Mouse (Mus musculus): Measurements from ENCODE around the gene Gm20532. TPM values are rescaled to one million over a fixed set of nuclear protein-coding genes. Genes with fewer than 3 reads are reported as not detected.

Gene Gm20532
- polyA plus RNA-seq, 2 experiments = not detected

DNA sequence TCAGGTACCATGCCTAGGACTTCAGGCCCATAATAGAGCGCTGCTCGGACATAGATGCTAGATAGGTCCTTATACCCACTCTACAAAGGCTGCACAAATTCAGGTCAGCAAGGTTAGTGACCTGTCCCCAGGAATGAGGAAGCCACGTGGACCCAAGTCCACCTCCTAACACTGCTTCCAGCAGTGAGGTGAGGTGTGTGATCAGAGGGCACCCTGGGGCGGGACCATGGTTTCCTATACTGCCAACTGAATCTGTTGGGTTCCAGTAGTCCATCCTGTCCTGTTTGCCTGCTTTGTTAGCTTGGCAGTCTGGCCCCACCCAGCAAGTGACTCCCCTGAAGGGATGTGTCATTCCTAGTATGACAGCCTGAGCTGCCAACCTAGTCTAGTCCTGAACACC lies 13.5 kb downstream of the Gm20532 start:
- Histone ChIP-seq H3K4me1 (replicated peaks; ENCODE audit: control insufficient read depth in 2 of 2, insufficient read depth in 2 of 2, low read length in 1 of 2) (peaks cover 0 to 21% of the 10 kb centered on the region in 2 experiments; a peak in 2 of 4 replicates), H3K4me3 (ENCODE audit: insufficient read depth in 1 of 2, low read depth in 2 of 2, low read length in 2 of 2) (no peak overlapping the region), H3K27ac (peak overlapping the region; percentile 9; the same call in 1 of the 2 replicates), H3K27me3 (ENCODE audit: control insufficient read depth, insufficient read depth, low read length) (peaks cover 7% of the 10 kb centered on the region), H3K36me3 (replicated peaks; ENCODE audit: control insufficient read depth, insufficient read depth, low read depth) (no peaks in the 10 kb centered on the region), H3K9me3 (ENCODE audit: control insufficient read depth, low read length) (no peaks in the 10 kb centered on the region), H3K4me2 (ENCODE audit: low read depth) (no peak overlapping the region), H3K9ac (replicated peaks) (no peak overlapping the region)
- TF ChIP-seq EP300 (IDR thresholded peaks at IDR 0.05; ENCODE audit: low read depth) = no peak
- TF ChIP-seq CTCF (IDR thresholded peaks at IDR 0.05; ENCODE audit: low read depth) = no peak
- DNase-seq (ENCODE audit: low read depth in 3 of 3, low spot score in 3 of 3) = no peak
- ATAC-seq (ENCODE audit: insufficient read depth) = no peak
- 59% methylated on average over 4 of the region's 4 CpGs for WGBS (ENCODE audit: insufficient replicate concordance)

DNA sequence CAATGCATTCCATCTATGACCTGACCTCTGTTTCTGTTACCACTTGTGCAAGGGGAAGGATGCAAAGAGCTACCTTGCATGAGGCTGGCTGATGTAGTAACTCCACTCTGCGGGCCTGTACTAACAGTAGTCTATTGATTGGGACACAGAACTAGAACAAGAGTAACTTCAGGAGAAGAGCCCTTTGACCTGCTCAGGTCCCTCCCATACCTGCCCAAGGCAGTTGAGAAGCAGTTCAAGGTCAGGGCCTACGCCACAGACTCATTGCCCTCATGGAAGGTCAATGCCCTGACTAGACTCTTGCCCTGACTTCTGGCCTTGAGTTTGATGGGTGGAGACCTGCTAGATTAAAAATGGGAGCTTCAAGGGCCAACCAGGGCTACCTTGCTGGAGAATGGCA lies 14.2 kb downstream of the Gm20532 start:
- Histone ChIP-seq H3K9ac (replicated peaks) (no peak overlapping the region), H3K27ac (no peak overlapping the region), H3K9me3 (ENCODE audit: control insufficient read depth, low read length) (no peaks in the 10 kb centered on the region), H3K27me3 (ENCODE audit: control insufficient read depth, insufficient read depth, low read length) (peaks cover 7% of the 10 kb centered on the region), H3K36me3 (replicated peaks; ENCODE audit: control insufficient read depth, insufficient read depth, low read depth) (no peaks in the 10 kb centered on the region), H3K4me1 (replicated peaks; ENCODE audit: control insufficient read depth in 2 of 2, insufficient read depth in 2 of 2, low read length in 1 of 2) (peaks cover 0 to 17% of the 10 kb centered on the region in 2 experiments; a peak in 2 of 4 replicates), H3K4me3 (ENCODE audit: insufficient read depth in 1 of 2, low read depth in 2 of 2, low read length in 2 of 2) (no peak overlapping the region), H3K4me2 (ENCODE audit: low read depth) (no peak overlapping the region)
- 64% methylated on average over 2 of the region's 2 CpGs for WGBS (ENCODE audit: insufficient replicate concordance)
- TF ChIP-seq CTCF (IDR thresholded peaks at IDR 0.05; ENCODE audit: low read depth) (no peak), EP300 (IDR thresholded peaks at IDR 0.05; ENCODE audit: low read depth) (no peak)
- DNase-seq (ENCODE audit: low read depth in 3 of 3, low spot score in 3 of 3) = no peak
- peak; percentile 48; the same call in 1 of the 2 replicates for ATAC-seq (ENCODE audit: insufficient read depth)

GRCm38 (mm10) chr2:26601595-26601994 lies 15.2 kb downstream of the Gm20532 start:
- Histone ChIP-seq H3K4me2 (ENCODE audit: low read depth) (no peak overlapping the region), H3K9ac (replicated peaks) (no peak overlapping the region), H3K36me3 (replicated peaks; ENCODE audit: control insufficient read depth, insufficient read depth, low read depth) (no peaks in the 10 kb centered on the region), H3K9me3 (ENCODE audit: control insufficient read depth, low read length) (no peaks in the 10 kb centered on the region), H3K27ac (no peak overlapping the region), H3K27me3 (ENCODE audit: control insufficient read depth, insufficient read depth, low read length) (peaks cover 7% of the 10 kb centered on the region), H3K4me1 (replicated peaks; ENCODE audit: control insufficient read depth in 2 of 2, insufficient read depth in 2 of 2, low read length in 1 of 2) (peaks cover 0 to 17% of the 10 kb centered on the region in 2 experiments; a peak in 2 of 4 replicates), H3K4me3 (ENCODE audit: insufficient read depth in 1 of 2, low read depth in 2 of 2, low read length in 2 of 2) (no peak overlapping the region)
- DNase-seq (ENCODE audit: low read depth in 3 of 3, low spot score in 3 of 3) (no peak), ATAC-seq (ENCODE audit: insufficient read depth) (no peak)
- 66% methylated on average over 1 of the region's 1 CpGs for WGBS (ENCODE audit: insufficient replicate concordance)
- no peak for TF ChIP-seq CTCF (IDR thresholded peaks at IDR 0.05; ENCODE audit: low read depth)

DNA sequence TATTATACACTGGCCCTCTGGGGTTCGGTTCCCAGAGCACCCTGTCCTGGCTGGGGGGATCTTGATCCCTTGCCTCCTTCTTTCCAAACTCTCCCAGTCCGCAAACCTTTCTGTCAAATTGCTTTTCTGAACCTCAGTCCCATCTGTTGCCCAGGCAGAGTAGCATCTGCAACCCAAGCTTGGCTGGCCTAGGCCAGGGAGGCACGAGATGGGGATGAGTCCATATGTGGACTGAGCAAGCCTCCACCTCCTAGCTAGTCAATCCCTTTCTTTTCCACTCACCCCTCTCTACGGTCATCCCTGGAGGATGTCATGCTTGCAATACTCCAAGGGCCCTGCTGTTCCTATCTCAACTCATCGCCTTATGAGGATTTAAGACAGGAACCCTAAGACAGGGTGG lies 16.2 kb downstream of the Gm20532 start:
- DNase-seq (ENCODE audit: low read depth in 3 of 3, low spot score in 3 of 3) (no peak), ATAC-seq (ENCODE audit: insufficient read depth) (no peak)
- H3K36me3 ChIP-seq (replicated peaks; ENCODE audit: control insufficient read depth, insufficient read depth, low read depth) = no peaks in the 10 kb centered on the region
- H3K4me2 ChIP-seq (ENCODE audit: low read depth) = peak overlapping the region; percentile 58
- H3K9ac ChIP-seq (replicated peaks) = no peak overlapping the region
- no peaks in the 10 kb centered on the region for H3K9me3 ChIP-seq (ENCODE audit: control insufficient read depth, low read length)
- no peak for TF ChIP-seq EP300 (IDR thresholded peaks at IDR 0.05; ENCODE audit: low read depth)
- no peak for TF ChIP-seq CTCF (IDR thresholded peaks at IDR 0.05; ENCODE audit: low read depth)
- WGBS (ENCODE audit: insufficient replicate concordance) = 55% methylated on average over 5 of the region's 5 CpGs
- H3K27me3 ChIP-seq (ENCODE audit: control insufficient read depth, insufficient read depth, low read length) = peaks cover 7% of the 10 kb centered on the region
- H3K27ac ChIP-seq = no peak overlapping the region
- peak overlapping the region; percentile 54 to 64; a peak in 3 of 4 replicates for H3K4me3 ChIP-seq (ENCODE audit: insufficient read depth in 1 of 2, low read depth in 2 of 2, low read length in 2 of 2)
- H3K4me1 ChIP-seq (replicated peaks; ENCODE audit: control insufficient read depth in 2 of 2, insufficient read depth in 2 of 2, low read length in 1 of 2) = peaks cover 0 to 17% of the 10 kb centered on the region in 2 experiments; a peak in 2 of 4 replicates

GRCm38 (mm10) chr2:26603159-26603558 lies 16.7 kb downstream of the Gm20532 start:
- Histone ChIP-seq H3K27me3 (ENCODE audit: control insufficient read depth, insufficient read depth, low read length) (peaks cover 7% of the 10 kb centered on the region), H3K9me3 (ENCODE audit: control insufficient read depth, low read length) (no peaks in the 10 kb centered on the region), H3K4me2 (ENCODE audit: low read depth) (peak overlapping the region; percentile 58), H3K27ac (no peak overlapping the region), H3K4me3 (ENCODE audit: insufficient read depth in 1 of 2, low read depth in 2 of 2, low read length in 2 of 2) (peak overlapping the region; percentile 54 to 64), H3K4me1 (replicated peaks; ENCODE audit: control insufficient read depth in 2 of 2, insufficient read depth in 2 of 2, low read length in 1 of 2) (peaks cover 0 to 17% of the 10 kb centered on the region in 2 experiments; a peak in 2 of 4 replicates), H3K36me3 (replicated peaks; ENCODE audit: control insufficient read depth, insufficient read depth, low read depth) (no peaks in the 10 kb centered on the region), H3K9ac (replicated peaks) (peak overlapping the region; percentile 14)
- WGBS (ENCODE audit: insufficient replicate concordance) = 5% methylated on average over 6 of the region's 6 CpGs
- TF ChIP-seq EP300 (IDR thresholded peaks at IDR 0.05; ENCODE audit: low read depth) (no peak), CTCF (IDR thresholded peaks at IDR 0.05; ENCODE audit: low read depth) (no peak)
- ATAC-seq (ENCODE audit: insufficient read depth) (no peak), DNase-seq (ENCODE audit: low read depth in 3 of 3, low spot score in 3 of 3) (no peak)
